Mouse (Mus musculus) myocyte (in vitro differentiated cells): ENCODE results near the gene Lrg1. TPM values are rescaled to one million over a fixed set of nuclear protein-coding genes. Genes with fewer than 3 reads are reported as not detected.

Experiments used
- H3K27me3 ChIP-seq: one replicate; pipeline ENCODE4 v1.6.1; 2011; ENCODE audit not compliant: control insufficient read depth, insufficient read depth, insufficient read length
- H3K36me3 ChIP-seq: one replicate; pipeline ENCODE4 v1.6.1; 2011; ENCODE audit not compliant: control insufficient read depth, insufficient read depth
- H3K4me2 ChIP-seq: one replicate; pipeline ENCODE4 v1.6.1; 2011; ENCODE audit warnings: low read depth, control low read depth
- H3K4me3 ChIP-seq: one replicate; pipeline ENCODE4 v1.5.1; 2011; ENCODE audit warnings: mild to moderate bottlenecking, control low read depth, moderate library complexity
- H3K79me2 ChIP-seq: one replicate; pipeline ENCODE4 v1.6.1; 2011; ENCODE audit not compliant: control insufficient read depth, insufficient read depth
- H3ac ChIP-seq: one replicate; pipeline ENCODE4 v1.6.1; 2011; ENCODE audit not compliant: control insufficient read depth, insufficient read length
- CEBPB ChIP-seq: IDR thresholded peaks from 2 replicates; pipeline ENCODE4 v1.6.1; 2011; ENCODE audit warnings: mild to moderate bottlenecking, moderate library complexity; ENCODE audit not compliant: poor library complexity, insufficient read depth, severe bottlenecking
- E2F4 ChIP-seq: IDR thresholded peaks from one replicate; pipeline ENCODE4 v1.6.1; 2011; ENCODE audit warnings: mild to moderate bottlenecking, control low read depth, moderate library complexity; ENCODE audit not compliant: insufficient read depth
- MAX ChIP-seq: IDR thresholded peaks from one replicate; pipeline ENCODE4 v1.6.1; 2011; ENCODE audit warnings: low read depth, mild to moderate bottlenecking, control low read depth
- MYOD1 ChIP-seq, 3 experiments: IDR thresholded peaks; one replicate each; pipeline ENCODE4 v1.6.1; 2011; ENCODE audit warnings: control low read depth in 2 of 3, low read depth in 2 of 3, mild to moderate bottlenecking in 2 of 3, moderate library complexity in 1 of 3; ENCODE audit not compliant: insufficient read length in 2 of 3, control insufficient read depth in 1 of 3
- MYOG ChIP-seq, 3 experiments: IDR thresholded peaks; one replicate each; pipeline ENCODE4 v1.6.1; 2011; ENCODE audit warnings: control low read depth in 2 of 3, low read depth in 2 of 3, mild to moderate bottlenecking in 2 of 3; ENCODE audit not compliant: insufficient read length in 2 of 3, control insufficient read depth in 1 of 3, insufficient read depth in 1 of 3
- POLR2A ChIP-seq: IDR thresholded peaks from one replicate; pipeline ENCODE4 v1.6.1; 2011; ENCODE audit warnings: low read depth, mild to moderate bottlenecking, control low read depth, moderate library complexity; ENCODE audit not compliant: insufficient read length
- POLR2AphosphoS2 ChIP-seq: IDR thresholded peaks from one replicate; pipeline ENCODE4 v1.6.1; 2011; ENCODE audit warnings: low read depth, control low read depth; ENCODE audit not compliant: insufficient read length
- REST ChIP-seq: IDR thresholded peaks from one replicate; pipeline ENCODE4 v1.6.1; 2011; ENCODE audit warnings: mild to moderate bottlenecking, control low read depth, moderate library complexity; ENCODE audit not compliant: insufficient read depth, insufficient read length
- SRF ChIP-seq: IDR thresholded peaks from one replicate; pipeline ENCODE4 v1.6.1; 2011; ENCODE audit warnings: low read depth; ENCODE audit not compliant: control insufficient read depth, insufficient read length
- TCF12 ChIP-seq: IDR thresholded peaks from one replicate; pipeline ENCODE4 v1.6.1; 2011; ENCODE audit warnings: mild to moderate bottlenecking, control low read depth; ENCODE audit not compliant: poor library complexity, insufficient read depth, severe bottlenecking
- TCF3 ChIP-seq: IDR thresholded peaks from one replicate; pipeline ENCODE4 v1.6.1; 2011; ENCODE audit warnings: low read depth, control low read depth; ENCODE audit not compliant: insufficient read length
- USF1 ChIP-seq: IDR thresholded peaks from one replicate; pipeline ENCODE4 v1.6.1; 2011; ENCODE audit warnings: low read depth, mild to moderate bottlenecking, control low read depth, moderate library complexity
- polyA plus RNA-seq: library from polyadenylated mRNA; unstranded; fragments of >200 nt; fragmentation: generic; extraction: Trizol; gene quantifications from one replicate; pipeline ENCODE4 v1.2.1, GENCODE M21; 2012; ENCODE audit warnings: missing spikeins

The Lrg1 gene
- polyA plus RNA-seq, 1 experiment, result 0.04 TPM

DNA sequence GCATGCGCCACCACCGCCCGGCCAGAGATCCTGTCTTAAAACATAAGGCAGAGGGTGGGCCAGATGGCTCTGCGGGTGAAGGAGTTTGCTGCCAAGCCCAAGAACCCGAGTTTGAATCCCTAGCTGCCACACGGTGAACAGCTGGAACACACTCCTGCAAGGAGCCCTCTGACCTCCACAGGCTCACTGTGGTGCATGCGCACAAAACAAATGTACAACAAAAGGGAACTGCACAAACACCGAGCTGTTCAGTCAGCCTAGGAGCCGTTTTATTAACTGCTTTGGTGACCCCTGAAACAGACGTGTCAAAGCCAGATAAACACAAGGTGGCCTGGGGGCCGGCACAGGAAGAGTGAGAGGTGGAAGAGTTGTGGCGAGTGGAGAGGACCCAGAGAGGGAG lies 2.4 kb downstream of the Lrg1 start:
- no peak overlapping the region for H3K4me2 ChIP-seq
- H3K79me2 ChIP-seq, result no peaks in the 10 kb centered on the region
- H3K36me3 ChIP-seq, result no peaks in the 10 kb centered on the region
- TF ChIP-seq MAX, result no peak
- H3ac ChIP-seq, result no peak overlapping the region
- peaks cover 40% of the 10 kb centered on the region for H3K27me3 ChIP-seq
- no peak overlapping the region for H3K4me3 ChIP-seq

DNA sequence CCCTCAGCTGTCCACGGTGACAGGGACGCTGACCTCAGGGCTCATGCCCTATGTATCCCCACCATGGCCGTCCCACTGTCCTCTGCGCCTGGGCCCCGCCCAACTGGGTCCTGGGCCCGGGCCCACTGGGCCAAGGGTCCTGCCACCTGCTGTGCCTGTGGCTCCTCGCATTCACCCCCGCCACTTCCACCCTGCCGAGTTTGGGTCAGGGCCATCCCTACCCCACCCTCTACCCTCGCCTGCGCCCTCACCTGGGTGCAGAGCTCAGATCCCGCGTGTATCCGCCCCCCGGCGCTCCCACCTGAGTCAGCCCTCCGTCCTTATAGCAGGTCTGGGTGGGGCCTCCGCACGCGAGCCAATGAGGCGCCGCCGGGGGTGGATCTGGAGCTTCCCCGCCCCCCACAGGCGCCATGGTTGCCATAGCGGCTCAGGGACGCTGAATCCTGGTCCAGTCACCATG lies 4.5 kb downstream of the Lrg1 start, which contains the start of gene Plin5:
Plin5 (minus strand) TSS at position 346 of the 460 bp plus-strand sequence.
- Histone ChIP-seq H3K27me3 (peaks cover 40% of the 10 kb centered on the region), H3ac (no peak within 1 kb of the TSS), H3K36me3 (no peaks in the 10 kb centered on the region), H3K4me2 (no peak within 1 kb of the TSS), H3K79me2 (no peaks in the 10 kb centered on the region), H3K4me3 (no peak within 1 kb of the TSS)
- TF ChIP-seq SRF (no peak), TCF3 (no peak), CEBPB (no peak), REST (no peak), MYOD1 (IDR thresholded peaks at IDR 0.05; ENCODE audit: control insufficient read depth in 1 of 3, insufficient read length in 2 of 3, low read depth in 2 of 3) (no peak), MYOG (IDR thresholded peaks at IDR 0.05; ENCODE audit: control insufficient read depth in 1 of 3, insufficient read depth in 1 of 3, insufficient read length in 2 of 3, low read depth in 2 of 3) (peak in 1 of 3 experiments; percentile 33), TCF12 (no peak)

DNA sequence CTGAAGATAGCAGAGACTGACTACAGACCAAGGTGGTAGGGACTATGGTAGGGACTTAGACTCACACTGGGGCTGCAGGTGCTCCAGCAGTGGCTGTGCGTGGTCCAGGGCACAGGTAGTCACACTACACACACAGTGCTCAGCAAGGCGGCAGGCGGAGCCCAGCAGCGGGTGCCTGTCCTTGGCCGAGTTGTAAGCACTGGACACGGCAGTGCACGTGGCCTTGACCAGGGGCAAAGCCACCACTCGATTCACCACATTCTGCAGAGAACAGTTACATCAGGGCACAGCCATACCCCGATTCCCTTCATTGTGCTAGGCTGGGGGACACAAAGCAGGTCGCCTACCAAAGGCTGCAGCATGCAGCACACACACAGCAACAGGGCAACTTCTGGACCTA lies 5.6 kb downstream of the Lrg1 start:
- H3K27me3 ChIP-seq, result peaks cover 34% of the 10 kb centered on the region
- no peak overlapping the region for H3K4me3 ChIP-seq
- TF ChIP-seq MAX (no peak), POLR2A (no peak), TCF12 (no peak), MYOD1 (IDR thresholded peaks at IDR 0.05; ENCODE audit: control insufficient read depth in 1 of 3, insufficient read length in 2 of 3, low read depth in 2 of 3) (no peak), TCF3 (no peak), POLR2AphosphoS2 (no peak), USF1 (no peak), REST (no peak), E2F4 (no peak), CEBPB (no peak), MYOG (IDR thresholded peaks at IDR 0.05; ENCODE audit: control insufficient read depth in 1 of 3, insufficient read depth in 1 of 3, insufficient read length in 2 of 3, low read depth in 2 of 3) (no peak), SRF (no peak)

DNA sequence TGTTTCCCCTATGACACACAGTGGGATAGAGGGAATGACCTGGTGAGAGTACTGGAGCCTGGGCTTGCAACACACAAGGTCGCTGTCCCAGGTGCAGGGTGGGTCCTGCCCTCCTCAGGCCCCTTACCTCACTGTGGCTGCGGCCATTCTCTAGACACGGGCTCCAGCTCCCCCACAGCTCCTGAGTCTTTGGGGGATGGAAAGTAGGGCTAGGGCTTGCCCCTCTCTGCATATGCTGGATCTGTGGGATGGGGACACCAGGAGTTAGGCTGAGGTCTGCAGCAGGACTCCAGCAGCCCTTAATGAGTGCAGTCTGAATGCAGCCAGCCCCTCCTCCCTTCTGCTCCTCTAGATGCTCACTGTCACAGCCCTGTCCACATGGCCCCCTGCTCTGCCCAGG lies 9.1 kb downstream of the Lrg1 start:
- TF ChIP-seq POLR2A (no peak), SRF (no peak), MAX (no peak), USF1 (no peak), MYOG (IDR thresholded peaks at IDR 0.05; ENCODE audit: control insufficient read depth in 1 of 3, insufficient read depth in 1 of 3, insufficient read length in 2 of 3, low read depth in 2 of 3) (no peak), POLR2AphosphoS2 (no peak), MYOD1 (IDR thresholded peaks at IDR 0.05; ENCODE audit: control insufficient read depth in 1 of 3, insufficient read length in 2 of 3, low read depth in 2 of 3) (no peak), REST (no peak), TCF12 (no peak), E2F4 (no peak), TCF3 (no peak), CEBPB (no peak)
- Histone ChIP-seq H3K27me3 (peaks cover 14% of the 10 kb centered on the region), H3K79me2 (no peaks in the 10 kb centered on the region), H3K36me3 (no peaks in the 10 kb centered on the region), H3K4me3 (no peak overlapping the region), H3ac (no peak overlapping the region), H3K4me2 (no peak overlapping the region)

More for the DNA sequence above, 5.6 kb downstream of the Lrg1 start:
- no peaks in the 10 kb centered on the region for H3K36me3 ChIP-seq
- H3ac ChIP-seq, result no peak overlapping the region
- no peak overlapping the region for H3K4me2 ChIP-seq
- no peaks in the 10 kb centered on the region for H3K79me2 ChIP-seq

DNA sequence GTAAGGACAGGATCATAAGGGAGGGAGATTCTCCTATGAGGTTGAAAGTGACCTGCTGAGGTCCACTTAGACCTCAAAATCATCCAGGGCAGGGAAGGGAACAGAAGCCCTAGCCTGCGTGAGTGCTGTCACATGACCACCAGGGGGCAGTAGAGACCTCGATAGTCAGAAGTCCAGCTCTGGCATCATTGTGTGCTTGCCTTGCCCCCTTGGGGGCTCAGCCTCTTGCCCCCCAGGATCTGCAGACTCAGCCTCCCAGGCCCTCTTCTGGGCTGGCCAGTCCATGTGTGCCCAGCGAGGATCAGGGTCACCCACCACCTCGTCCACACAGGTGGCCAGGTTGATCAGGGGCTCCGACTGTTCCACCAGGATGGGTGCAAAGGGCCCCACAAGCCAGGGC lies 9.9 kb downstream of the Lrg1 start:
- no peaks in the 10 kb centered on the region for H3K79me2 ChIP-seq
- TF ChIP-seq TCF3 (no peak), CEBPB (no peak), SRF (no peak), USF1 (peak; percentile 53)
- no peak overlapping the region for H3K4me3 ChIP-seq
- H3K27me3 ChIP-seq, result peaks cover 9% of the 10 kb centered on the region
- H3ac ChIP-seq, result no peak overlapping the region
- no peak overlapping the region for H3K4me2 ChIP-seq
- H3K36me3 ChIP-seq, result no peaks in the 10 kb centered on the region
